Mouse (Mus musculus) C2C12 (cell line): ENCODE measurements around the gene Usp38.

Experiments
- CTCF ChIP-seq: IDR thresholded peaks from one replicate; pipeline ENCODE4 v1.5.1; 2011; ENCODE audit not compliant: control insufficient read depth, insufficient read depth, insufficient read length
- MYOG ChIP-seq: IDR thresholded peaks from one replicate; pipeline ENCODE4 v1.6.1; 2011; ENCODE audit not compliant: control insufficient read depth, insufficient read length; ENCODE audit errors: extremely low read depth
- USF1 ChIP-seq: IDR thresholded peaks from one replicate; pipeline ENCODE4 v1.6.1; 2011; ENCODE audit warnings: low read depth, mild to moderate bottlenecking, control low read depth, moderate library complexity

DNA sequence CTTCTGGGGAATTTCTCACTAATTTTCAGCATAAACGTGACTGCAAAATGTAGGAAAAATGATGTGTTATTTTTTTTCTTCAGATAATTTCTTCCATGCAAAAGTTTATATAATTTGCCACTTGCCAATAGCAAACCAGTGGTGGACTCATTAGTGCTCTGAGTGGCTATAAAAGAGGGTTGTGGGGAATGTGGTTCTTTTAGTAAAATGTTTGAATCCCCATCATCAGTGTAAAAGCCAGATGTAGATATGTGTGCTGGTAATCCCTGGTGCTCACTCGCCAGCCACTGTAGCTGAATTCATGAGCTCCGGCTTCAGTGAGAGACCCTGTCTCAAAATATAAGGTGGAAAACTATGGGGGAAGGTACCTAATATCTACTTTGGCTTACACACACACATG, 61.8 kb downstream of the Usp38 start:
- no peak for TF ChIP-seq CTCF
- TF ChIP-seq MYOG = no peak
- no peak for TF ChIP-seq USF1
